Mouse (Mus musculus): ENCODE data around the gene Dlg4. TPM values are rescaled to one million over a fixed set of nuclear protein-coding genes. Genes with fewer than 3 reads are reported as not detected.
"Not testable (repeated sequence)": the region's sequence is repeated elsewhere in the genome, so short reads cannot be mapped to it uniquely, and the experiment has no call there.

Dlg4 gene
- polyA plus RNA-seq, 1 experiment from 2014 or later: 13.8 TPM

- Histone ChIP-seq H3K9me3 (no peaks in the 10 kb centered on the region), H3K4me1 (peaks cover 10% of the 10 kb centered on the region), H3K27ac (no peak overlapping the region), H3K4me3 (no peak overlapping the region), H3K36me3 (replicated peaks) (peaks cover 7% of the 10 kb centered on the region), H3K27me3 (ENCODE audit: poor library complexity, severe bottlenecking) (peaks cover 5% of the 10 kb centered on the region; the same call in 1 of the 2 replicates)
- no peak for DNase-seq (ENCODE audit: extremely low spot score, low spot score)
- WGBS: 65% methylated on average over 10 of the region's 10 CpGs
Observed at GRCm38 (mm10) chr11:70049816-70050215, 33.1 kb downstream of the Dlg4 start.

GRCm38 (mm10) chr11:70053156-70053555, 36.4 kb downstream of the Dlg4 start:
- no peaks in the 10 kb centered on the region for H3K36me3 ChIP-seq (replicated peaks)
- H3K9me3 ChIP-seq: no peaks in the 10 kb centered on the region
- H3K27me3 ChIP-seq (ENCODE audit: poor library complexity, severe bottlenecking): peaks cover 18% of the 10 kb centered on the region
- peaks cover 26% of the 10 kb centered on the region for H3K4me1 ChIP-seq
- no peak overlapping the region for H3K4me3 ChIP-seq
- DNase-seq (ENCODE audit: extremely low spot score, low spot score): no peak
- WGBS: 87% methylated on average over 7 of the region's 7 CpGs
- H3K27ac ChIP-seq: no peak overlapping the region

GRCm38 (mm10) chr11:70053898-70054570, 37.3 kb downstream of the Dlg4 start, which contains the start of gene Asgr1:
Asgr1 (plus strand) TSS chr11:70054085.
- H3K9me3 ChIP-seq: no peaks in the 10 kb centered on the region
- H3K27me3 ChIP-seq (ENCODE audit: poor library complexity, severe bottlenecking): peaks cover 18% of the 10 kb centered on the region
- H3K4me3 ChIP-seq: no peak within 1 kb of the TSS
- H3K36me3 ChIP-seq (replicated peaks): no peaks in the 10 kb centered on the region
- peaks cover 26% of the 10 kb centered on the region for H3K4me1 ChIP-seq
- no peak for DNase-seq (ENCODE audit: extremely low spot score, low spot score)
- no peak within 1 kb of the TSS for H3K27ac ChIP-seq
- WGBS: 83% methylated on average over 10 of the region's 10 CpGs

GRCm38 (mm10) chr11:70055618-70056214, 39.0 kb downstream of the Dlg4 start:
- 23% methylated on average over 18 of the region's 18 CpGs for WGBS
- peaks cover 26% of the 10 kb centered on the region for H3K4me1 ChIP-seq
- H3K27me3 ChIP-seq (ENCODE audit: poor library complexity, severe bottlenecking): peaks cover 18% of the 10 kb centered on the region
- H3K36me3 ChIP-seq (replicated peaks): no peaks in the 10 kb centered on the region
- DNase-seq (ENCODE audit: extremely low spot score, low spot score): peak; percentile 78
- peak overlapping the region; percentile 60 for H3K27ac ChIP-seq
- no peaks in the 10 kb centered on the region for H3K9me3 ChIP-seq
- peak overlapping the region; percentile 22; the same call in 1 of the 2 replicates for H3K4me3 ChIP-seq

GRCm38 (mm10) chr11:70057805-70058204, 41.1 kb downstream of the Dlg4 start:
- Histone ChIP-seq H3K9me3 (no peaks in the 10 kb centered on the region), H3K36me3 (replicated peaks) (no peaks in the 10 kb centered on the region), H3K27ac (no peak overlapping the region), H3K4me1 (peaks cover 26% of the 10 kb centered on the region), H3K4me3 (no peak overlapping the region), H3K27me3 (ENCODE audit: poor library complexity, severe bottlenecking) (peaks cover 18% of the 10 kb centered on the region)
- no peak for DNase-seq (ENCODE audit: extremely low spot score, low spot score)
- WGBS: 85% methylated on average over 9 of the region's 9 CpGs

- no peak for DNase-seq (ENCODE audit: extremely low spot score, low spot score)
- H3K36me3 ChIP-seq (replicated peaks): no peaks in the 10 kb centered on the region
- H3K4me1 ChIP-seq: peaks cover 26% of the 10 kb centered on the region
- peaks cover 4% of the 10 kb centered on the region; the same call in 1 of the 2 replicates for H3K9me3 ChIP-seq
- H3K27me3 ChIP-seq (ENCODE audit: poor library complexity, severe bottlenecking): peaks cover 12% of the 10 kb centered on the region
- H3K4me3 ChIP-seq: no peak overlapping the region
- no peak overlapping the region for H3K27ac ChIP-seq
- 74% methylated on average over 6 of the region's 6 CpGs for WGBS
Observed at GRCm38 (mm10) chr11:70059930-70060329, 43.2 kb downstream of the Dlg4 start.

- H3K4me3 ChIP-seq: no peak overlapping the region
- H3K27me3 ChIP-seq (ENCODE audit: poor library complexity, severe bottlenecking): no peaks in the 10 kb centered on the region
- no peak overlapping the region for H3K27ac ChIP-seq
- no peaks in the 10 kb centered on the region for H3K36me3 ChIP-seq (replicated peaks)
- no peak for DNase-seq (ENCODE audit: extremely low spot score, low spot score)
- H3K4me1 ChIP-seq: peaks cover 15% of the 10 kb centered on the region
- peaks cover 4% of the 10 kb centered on the region; the same call in 1 of the 2 replicates for H3K9me3 ChIP-seq
- 71% methylated on average over 3 of the region's 3 CpGs for WGBS
Observed at GRCm38 (mm10) chr11:70063053-70063452, 46.3 kb downstream of the Dlg4 start.

GRCm38 (mm10) chr11:70066701-70067100, 50.0 kb downstream of the Dlg4 start:
- H3K4me3 ChIP-seq: no peak overlapping the region
- 88% methylated on average over 4 of the region's 4 CpGs for WGBS
- no peak overlapping the region for H3K27ac ChIP-seq
- DNase-seq (ENCODE audit: extremely low spot score, low spot score): no peak
- H3K9me3 ChIP-seq: peaks cover 4% of the 10 kb centered on the region; the same call in 1 of the 2 replicates
- no peaks in the 10 kb centered on the region for H3K36me3 ChIP-seq (replicated peaks)
- peaks cover 22% of the 10 kb centered on the region for H3K4me1 ChIP-seq
- H3K27me3 ChIP-seq (ENCODE audit: poor library complexity, severe bottlenecking): no peaks in the 10 kb centered on the region

- Histone ChIP-seq H3K4me3 (no peak overlapping the region), H3K9me3 (peaks cover under 1% of the 10 kb centered on the region; the same call in 1 of the 2 replicates), H3K36me3 (replicated peaks) (no peaks in the 10 kb centered on the region), H3K4me1 (peaks cover 22% of the 10 kb centered on the region), H3K27ac (no peak overlapping the region), H3K27me3 (ENCODE audit: poor library complexity, severe bottlenecking) (no peaks in the 10 kb centered on the region)
- no peak for DNase-seq (ENCODE audit: extremely low spot score, low spot score)
- 37% methylated on average over 3 of the region's 3 CpGs for WGBS
Observed at GRCm38 (mm10) chr11:70068245-70068644, 51.5 kb downstream of the Dlg4 start.

GRCm38 (mm10) chr11:70070057-70070456, 53.3 kb downstream of the Dlg4 start:
- Histone ChIP-seq H3K9me3 (no peaks in the 10 kb centered on the region), H3K4me1 (peaks cover 25% of the 10 kb centered on the region), H3K27ac (no peak overlapping the region), H3K36me3 (replicated peaks) (no peaks in the 10 kb centered on the region), H3K4me3 (no peak overlapping the region), H3K27me3 (ENCODE audit: poor library complexity, severe bottlenecking) (no peaks in the 10 kb centered on the region)
- 77% methylated on average over 6 of the region's 6 CpGs for WGBS
- DNase-seq (ENCODE audit: extremely low spot score, low spot score): no peak

GRCm38 (mm10) chr11:70070603-70071002, 53.9 kb downstream of the Dlg4 start:
- not testable (repeated sequence) for H3K36me3 ChIP-seq (replicated peaks); H3K27ac ChIP-seq; H3K4me3 ChIP-seq; H3K27me3 ChIP-seq (ENCODE audit: poor library complexity, severe bottlenecking); DNase-seq (ENCODE audit: extremely low spot score, low spot score); H3K9me3 ChIP-seq
- H3K4me1 ChIP-seq: peaks cover 26% of the 10 kb centered on the region
- 84% methylated on average over 3 of the region's 3 CpGs for WGBS

GRCm38 (mm10) chr11:70074379-70075071, 57.8 kb downstream of the Dlg4 start:
- H3K4me1 ChIP-seq: peaks cover 4% of the 10 kb centered on the region
- H3K9me3 ChIP-seq: no peaks in the 10 kb centered on the region
- peak; percentile 72 for DNase-seq (ENCODE audit: extremely low spot score, low spot score)
- no peaks in the 10 kb centered on the region for H3K27me3 ChIP-seq (ENCODE audit: poor library complexity, severe bottlenecking)
- no peaks in the 10 kb centered on the region for H3K36me3 ChIP-seq (replicated peaks)
- peak overlapping the region; percentile 60; the same call in 1 of the 2 replicates for H3K27ac ChIP-seq
- H3K4me3 ChIP-seq: peak overlapping the region; percentile 27
- 37% methylated on average over 17 of the region's 17 CpGs for WGBS

- Histone ChIP-seq H3K27me3 (ENCODE audit: poor library complexity, severe bottlenecking) (no peaks in the 10 kb centered on the region), H3K27ac (no peak overlapping the region), H3K9me3 (no peaks in the 10 kb centered on the region), H3K4me3 (no peak overlapping the region), H3K36me3 (replicated peaks) (no peaks in the 10 kb centered on the region), H3K4me1 (peaks cover 4% of the 10 kb centered on the region)
- DNase-seq (ENCODE audit: extremely low spot score, low spot score): no peak
- 90% methylated on average over 6 of the region's 6 CpGs for WGBS
Observed at GRCm38 (mm10) chr11:70075581-70075980, 58.8 kb downstream of the Dlg4 start.

Data from forebrain, embryonic 10.5 days (tissue).